Mouse (Mus musculus) kidney, adult 2 months (tissue): ENCODE measurements around the gene Nid2.

Experiments used
- CTCF ChIP-seq: fragments of 200-500 bp; conservative IDR thresholded peaks from 2 replicates; pipeline ENCODE4 v1.5.1; 2011; ENCODE audit warnings: low read depth, mild to moderate bottlenecking, control low read depth, low read length, moderate library complexity, mixed read lengths; ENCODE audit not compliant: insufficient read depth, insufficient read length
- POLR2A ChIP-seq: fragments of 200-500 bp; IDR thresholded peaks from one replicate; pipeline ENCODE4 v1.6.1; 2011; ENCODE audit warnings: low read depth, low read length, control low read depth

- TF ChIP-seq CTCF = no peak
- TF ChIP-seq POLR2A = no peak
Observed at GRCm38 (mm10) chr14:19752276-19752675, 1.2 kb downstream of the Nid2 start.
